Comparison of ENCODE assay signal across 12 mouse cellular contexts in the genomic region with DNA sequence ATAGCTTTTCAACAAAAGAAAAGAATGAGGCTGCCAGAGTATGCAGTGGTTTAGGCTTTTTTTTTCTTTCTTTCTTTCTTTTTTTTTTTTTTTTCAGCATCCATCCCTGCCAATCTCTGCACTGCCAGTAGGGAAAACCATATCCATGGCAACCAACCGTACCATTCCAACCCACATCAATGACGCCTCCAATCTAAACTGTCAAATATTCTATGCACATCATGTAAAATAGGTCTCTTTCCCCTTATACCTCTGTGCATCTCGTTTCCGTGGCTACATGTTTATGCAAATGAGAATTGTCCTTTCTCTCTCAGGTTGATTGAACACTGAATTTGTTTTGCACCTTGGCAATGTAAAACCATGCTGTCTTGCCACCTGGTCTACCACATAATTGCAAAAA.
DNase-seq lines count a peak whose midpoint lies in the region; ATAC-seq and TF ChIP-seq lines count a peak whose summit lies in the region.
"Had no signal": no experiment of that assay in that cellular context is flagged by ENCODE, and none has a peak within 500 bp of the region (broad histone marks: within the 10 kb centered on the region; RNA-seq: fewer than 3 reads in every experiment).

No protein-coding gene starts in this region.

- no peaks in the 10 kb centered on the region for H3K36me3 ChIP-seq in ES-E14 (ENCODE audit: control insufficient read depth, insufficient read depth, low read length, poor library complexity, severe bottlenecking)
- no peaks in the 10 kb centered on the region for H3K36me3 ChIP-seq in hindbrain, embryonic 13.5 days
- H3K36me3 ChIP-seq in midbrain, embryonic 15.5 days (replicated peaks) = no peaks in the 10 kb centered on the region
- H3K36me3 ChIP-seq in kidney, embryonic 15.5 days = no peaks in the 10 kb centered on the region
- H3K36me3 ChIP-seq: intestine, embryonic 15.5 days had no signal

- peak; percentile 99 for ATAC-seq in frontal cortex, adult (ENCODE audit: low TSS enrichment)
- peak; percentile 98 for ATAC-seq in hindbrain, embryonic 13.5 days (ENCODE audit: low FRiP score)
- ATAC-seq in midbrain, embryonic 15.5 days (replicated peaks) = peak; percentile 99
- ATAC-seq in inflammation-experienced regulatory T-cells, adult 6 months = no peak
- no peak for ATAC-seq in kidney, embryonic 15.5 days (replicated peaks; ENCODE audit: low FRiP score)
- ATAC-seq: intestine, embryonic 15.5 days had no signal

- H3K27ac ChIP-seq in ES-E14 (ENCODE audit: insufficient read depth, low read depth, low read length, poor library complexity, severe bottlenecking) = no peak overlapping the region
- H3K27ac ChIP-seq in hindbrain, embryonic 13.5 days = peak overlapping the region; percentile 86
- H3K27ac ChIP-seq in midbrain, embryonic 15.5 days = peak overlapping the region; percentile 87
- H3K27ac ChIP-seq in kidney, embryonic 15.5 days = no peak overlapping the region
- H3K27ac ChIP-seq: intestine, embryonic 15.5 days; liver, embryonic 14.5 days; macrophage had no signal

- 29% methylated on average over 4 of the region's 4 CpGs for WGBS in hindbrain, embryonic 13.5 days
- WGBS in midbrain, embryonic 15.5 days = 33% methylated on average over 4 of the region's 4 CpGs
- 86% methylated on average over 4 of the region's 4 CpGs for WGBS in kidney, embryonic 15.5 days

- H3K4me3 ChIP-seq in ES-E14 (ENCODE audit: insufficient read depth in 1 of 2, low read depth in 1 of 2, low read length in 2 of 2, poor library complexity in 1 of 2, severe bottlenecking in 1 of 2) = no peak overlapping the region
- H3K4me3 ChIP-seq in hindbrain, embryonic 13.5 days = no peak overlapping the region
- H3K4me3 ChIP-seq in midbrain, embryonic 15.5 days = no peak overlapping the region
- no peak overlapping the region for H3K4me3 ChIP-seq in kidney, embryonic 15.5 days (replicated peaks)
- H3K4me3 ChIP-seq: intestine, embryonic 15.5 days had no signal

- in situ Hi-C loops in ES-E14 (cut with MboI; ENCODE audit: low sequenced_read_pairs in 2 of 2, unreplicated experiment in 2 of 2) = no loop called here

- no peaks in the 10 kb centered on the region for H3K9me3 ChIP-seq in ES-E14 (ENCODE audit: control insufficient read depth, insufficient read depth, low read depth, low read length)
- no peaks in the 10 kb centered on the region for H3K9me3 ChIP-seq in hindbrain, embryonic 13.5 days
- no peaks in the 10 kb centered on the region for H3K9me3 ChIP-seq in midbrain, embryonic 15.5 days
- H3K9me3 ChIP-seq in kidney, embryonic 15.5 days (replicated peaks) = no peaks in the 10 kb centered on the region
- H3K9me3 ChIP-seq: intestine, embryonic 15.5 days had no signal

- no peaks in the 10 kb centered on the region for H3K4me1 ChIP-seq in ES-E14 (ENCODE audit: control insufficient read depth in 2 of 2, insufficient read depth in 2 of 2, low read length in 2 of 2, poor library complexity in 1 of 2)
- H3K4me1 ChIP-seq in hindbrain, embryonic 13.5 days (replicated peaks) = peaks cover 11% of the 10 kb centered on the region
- peaks cover 13% of the 10 kb centered on the region for H3K4me1 ChIP-seq in midbrain, embryonic 15.5 days
- no peaks in the 10 kb centered on the region for H3K4me1 ChIP-seq in kidney, embryonic 15.5 days
- H3K4me1 ChIP-seq: intestine, embryonic 15.5 days had no signal

- no peak overlapping the region for H3K4me2 ChIP-seq in hindbrain, embryonic 13.5 days
- H3K4me2 ChIP-seq in midbrain, embryonic 15.5 days = no peak overlapping the region
- no peak overlapping the region for H3K4me2 ChIP-seq in kidney, embryonic 15.5 days
- H3K4me2 ChIP-seq: intestine, embryonic 15.5 days had no signal

- H3K27me3 ChIP-seq in hindbrain, embryonic 13.5 days = no peaks in the 10 kb centered on the region
- no peaks in the 10 kb centered on the region for H3K27me3 ChIP-seq in midbrain, embryonic 15.5 days (replicated peaks)
- no peaks in the 10 kb centered on the region for H3K27me3 ChIP-seq in kidney, embryonic 15.5 days
- H3K27me3 ChIP-seq: intestine, embryonic 15.5 days had no signal

- H3K9ac ChIP-seq in ES-E14 (ENCODE audit: insufficient read depth, low read depth, low read length, poor library complexity, severe bottlenecking) = no peak overlapping the region
- H3K9ac ChIP-seq in hindbrain, embryonic 13.5 days = no peak overlapping the region
- no peak overlapping the region for H3K9ac ChIP-seq in midbrain, embryonic 15.5 days
- H3K9ac ChIP-seq in kidney, embryonic 15.5 days = no peak overlapping the region
- H3K9ac ChIP-seq: intestine, embryonic 15.5 days; liver, embryonic 14.5 days had no signal

- DNase-seq in frontal cortex, postnatal 25 days (ENCODE audit: low spot score in 2 of 2) = no peak
- no peak for DNase-seq in ES-E14 (ENCODE audit: low read depth, low spot score)
- DNase-seq in adrenal gland, postnatal 25 days = no peak
- DNase-seq: thymus, postnatal 36 days had no signal

TF ChIP-seq in ES-E14, 5 proteins besides CTCF, POLR2A, EP300 and RAD21:
- no peak for TF ChIP-seq HCFC1 (IDR thresholded peaks at IDR 0.05; ENCODE audit: borderline replicate concordance, insufficient read depth, low read length)
- TF ChIP-seq MAFK (IDR thresholded peaks at IDR 0.05; ENCODE audit: insufficient read depth, low read depth, low read length) = no peak
- 0 out of 2 replicates have a peak, but pooled peaks have one; percentile 32 for TF ChIP-seq ZNF384 (IDR thresholded peaks at IDR 0.05; ENCODE audit: low read depth, low read length)
- no peak for TF ChIP-seq CHD2 (IDR thresholded peaks at IDR 0.05; ENCODE audit: low read depth, low read length)
- TF ChIP-seq ZC3H11A (IDR thresholded peaks at IDR 0.05; ENCODE audit: borderline replicate concordance, low read depth, low read length) = no peak

Comparison
In these comparisons a context has a peak if more than half of its experiments do, and no peak if none do; other contexts are left out.
1. ATAC-seq: peak in frontal cortex, adult (single experiment), hindbrain, embryonic 13.5 days (single experiment) and midbrain, embryonic 15.5 days (single experiment); none in inflammation-experienced regulatory T-cells, adult 6 months (single experiment) and kidney, embryonic 15.5 days (single experiment).
2. H3K27ac ChIP-seq: peak in hindbrain, embryonic 13.5 days (single experiment) and midbrain, embryonic 15.5 days (single experiment); none in ES-E14 (single experiment) and kidney, embryonic 15.5 days (single experiment).